Mouse (Mus musculus) T-helper 1 cell (primary cell): ENCODE measurements around the gene Dennd6b.

Experiments used
- in situ Hi-C: fragments of 300-600 bp; cut with MboI, MseI; formaldehyde crosslinking; loops from one replicate; pipeline ENCODE4 v1.15.1; 2025; ENCODE audit warnings: high pct_unique_total_duplicates

The Dennd6b gene

DNA sequence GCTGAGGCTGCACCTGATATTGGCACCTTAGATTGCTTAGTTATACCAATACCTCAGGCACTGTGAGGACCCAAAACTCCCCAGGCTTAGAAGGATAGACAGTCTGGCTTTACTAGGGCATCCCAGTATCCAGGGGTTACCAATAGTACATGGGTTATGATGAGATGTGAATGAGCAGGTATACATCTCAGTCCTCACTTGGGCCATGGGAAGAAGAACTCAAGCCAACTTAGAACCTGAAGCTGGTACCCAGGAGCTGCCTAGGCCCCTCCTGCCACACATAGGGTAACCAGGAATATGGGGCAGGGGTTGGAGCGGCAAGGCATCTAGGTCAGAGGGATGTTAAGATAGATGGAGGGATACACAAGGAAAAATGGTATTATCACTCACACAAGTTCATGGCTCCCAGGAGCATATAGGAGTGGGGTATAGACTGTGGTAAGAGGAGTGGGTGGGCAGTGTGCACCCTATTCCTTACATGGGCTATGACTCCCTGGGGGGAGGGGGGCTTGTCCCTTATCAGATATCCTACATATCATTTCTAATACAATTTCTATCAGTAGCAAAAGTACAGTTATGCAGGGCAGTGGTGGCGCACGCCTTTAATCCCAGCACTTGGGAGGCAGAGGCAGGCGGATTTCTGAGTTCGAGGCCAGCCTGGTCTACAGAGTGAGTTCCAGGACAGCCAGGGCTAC lies 59.7 kb downstream of the Dennd6b start:
- in situ Hi-C loops, result loop anchor here (10.0 kb wide), 1 partner anchor 662 kb away; no protein-coding TSS in a partner anchor
